Mouse (Mus musculus): ENCODE measurements around the gene Nagpa. TPM values are rescaled to one million over a fixed set of nuclear protein-coding genes. Genes with fewer than 3 reads are reported as not detected.

Nagpa gene
- polyA plus RNA-seq, 1 experiment from 2014 or later: 18.0 TPM

GRCm38 (mm10) chr16:5146367-5147036 lies 57.3 kb downstream of the Nagpa start:
- DNase-seq (ENCODE audit: low spot score): peak; percentile 95
- Histone ChIP-seq H3K9me3 (no peaks in the 10 kb centered on the region), H3K27ac (no peak overlapping the region), H3K4me3 (peak overlapping the region; percentile 56), H3K36me3 (no peaks in the 10 kb centered on the region), H3K27me3 (ENCODE audit: insufficient read depth, poor library complexity, severe bottlenecking) (peaks cover 32% of the 10 kb centered on the region; the same call in 1 of the 2 replicates), H3K4me1 (peaks cover 14% of the 10 kb centered on the region)
- WGBS: 4% methylated on average over 26 of the region's 26 CpGs

GRCm38 (mm10) chr16:5145570-5145969 lies 58.2 kb downstream of the Nagpa start:
- H3K27me3 ChIP-seq (ENCODE audit: insufficient read depth, poor library complexity, severe bottlenecking): peaks cover 41% of the 10 kb centered on the region
- H3K9me3 ChIP-seq: no peaks in the 10 kb centered on the region
- no peak for DNase-seq (ENCODE audit: low spot score)
- peaks cover 14% of the 10 kb centered on the region for H3K4me1 ChIP-seq
- no peaks in the 10 kb centered on the region for H3K36me3 ChIP-seq
- H3K27ac ChIP-seq: no peak overlapping the region
- H3K4me3 ChIP-seq: no peak overlapping the region
- 0% methylated on average over 7 of the region's 7 CpGs for WGBS

Small RNAs within 50 kb of the gene (microRNA-seq; reads per million reads assigned to microRNA genes)
- not detected for gene Gm23689
- not detected for gene Gm26095
- not detected for gene Mir6364

Other genes with a start within 250 kb of the Nagpa start
- 38.5 and 44.4 TPM in 2 replicates for gene Anks3, start 239.8 kb downstream of the Nagpa start, polyA plus RNA-seq (2016; fragmentation: Nextera tagmentation; extraction: Ambion mirVana)
- not detected in 2 replicates for gene Sept12, start 206.2 kb downstream of the Nagpa start, polyA plus RNA-seq (2016; fragmentation: Nextera tagmentation; extraction: Ambion mirVana)
- 3.0 and 4.2 TPM in 2 replicates for gene Smim22, start 196.7 kb downstream of the Nagpa start, polyA plus RNA-seq (2016; fragmentation: Nextera tagmentation; extraction: Ambion mirVana)
- gene Rogdi, start 190.5 kb downstream of the Nagpa start, polyA plus RNA-seq (2016; fragmentation: Nextera tagmentation; extraction: Ambion mirVana): 55.5 and 57.4 TPM in 2 replicates
- gene Glyr1, start 154.1 kb downstream of the Nagpa start, polyA plus RNA-seq (2016; fragmentation: Nextera tagmentation; extraction: Ambion mirVana): 129 and 130 TPM in 2 replicates
- 13.3 and 15.7 TPM in 2 replicates for gene Ubn1, start 154.0 kb downstream of the Nagpa start, polyA plus RNA-seq (2016; fragmentation: Nextera tagmentation; extraction: Ambion mirVana)
- gene Ppl, start 71.6 kb downstream of the Nagpa start, polyA plus RNA-seq (2016; fragmentation: Nextera tagmentation; extraction: Ambion mirVana): 2.0 and 2.7 TPM in 2 replicates
- not detected in 2 replicates for gene Sec14l5, start 56.9 kb downstream of the Nagpa start, polyA plus RNA-seq (2016; fragmentation: Nextera tagmentation; extraction: Ambion mirVana)
- gene AU021092, start 18.3 kb upstream of the Nagpa start, polyA plus RNA-seq (2016; fragmentation: Nextera tagmentation; extraction: Ambion mirVana): 0.99 and 1.2 TPM in 2 replicates
- 27.6 and 27.7 TPM in 2 replicates for gene Alg1, start 29.6 kb upstream of the Nagpa start, polyA plus RNA-seq (2016; fragmentation: Nextera tagmentation; extraction: Ambion mirVana)
- 23.3 and 24.8 TPM in 2 replicates for gene Eef2kmt, start 52.0 kb upstream of the Nagpa start, polyA plus RNA-seq (2016; fragmentation: Nextera tagmentation; extraction: Ambion mirVana)